Mouse (Mus musculus) kidney, embryonic 16.5 days (tissue): ENCODE measurements around the gene Hist2h2ab. TPM values are rescaled to one million over a fixed set of nuclear protein-coding genes. Genes with fewer than 3 reads are reported as not detected.
"Not testable (repeated sequence)": the region's sequence is repeated elsewhere in the genome, so short reads cannot be mapped to it uniquely, and the experiment has no call there.

Source experiments
- ATAC-seq: fragments of 200-750 bp; cut with Nextera tagmentation; 2 replicates; pipeline ENCODE4 v1.8.0; 2017; ENCODE audit warnings: moderate TSS enrichment; ENCODE audit not compliant: low FRiP score, low TSS enrichment
- H3K27ac ChIP-seq: fragments of 300-500 bp; sonication (generic); 2 replicates; pipeline ENCODE4 v1.5.1; 2014; ENCODE audit warnings: low read length
- H3K27me3 ChIP-seq: fragments of 300-500 bp; sonication (generic); 2 replicates; pipeline ENCODE4 v1.6.1; 2014; ENCODE audit warnings: low read length, control low read depth, mixed read lengths; ENCODE audit not compliant: insufficient read depth
- H3K36me3 ChIP-seq: fragments of 300-500 bp; sonication (generic); 2 replicates; pipeline ENCODE4 v1.6.1; 2014; ENCODE audit warnings: low read length, control low read depth, mixed read lengths; ENCODE audit not compliant: insufficient read depth
- H3K4me1 ChIP-seq: fragments of 300-500 bp; sonication (generic); 2 replicates; pipeline ENCODE4 v1.6.1; 2014; ENCODE audit warnings: low read length, control low read depth, mixed read lengths; ENCODE audit not compliant: insufficient read depth
- H3K4me2 ChIP-seq: fragments of 300-500 bp; sonication (generic); replicated peaks from 2 replicates; pipeline ENCODE4 v1.6.1; 2014; ENCODE audit warnings: low read depth, low read length
- H3K4me3 ChIP-seq: fragments of 300-500 bp; sonication (generic); 2 replicates; pipeline ENCODE4 v1.5.1; 2014; ENCODE audit warnings: mild to moderate bottlenecking, low read length
- H3K9ac ChIP-seq: fragments of 300-500 bp; sonication (generic); replicated peaks from 2 replicates; pipeline ENCODE4 v1.6.1; 2014; ENCODE audit warnings: low read length
- H3K9me3 ChIP-seq: fragments of 300-500 bp; sonication (generic); 2 replicates; pipeline ENCODE4 v1.6.1; 2016; ENCODE audit warnings: low read length, control low read depth
- WGBS: fragments of 180-500 bp; shearing (Covaris S2); extraction: QIAGEN DNeasy Blood & Tissue Kit; methylation state at CpG from one replicate; pipeline ENCODE4 v1.1.7; 2014; 5-methylcytosine and 5-hydroxymethylcytosine counted together
- polyA plus RNA-seq: library from polyadenylated mRNA; unstranded; fragments of >200 nt; fragmentation: Nextera tagmentation; extraction: Ambion mirVana; gene quantifications from 2 replicates; pipeline ENCODE4 v1.2.1, GENCODE M21; 2015

The Hist2h2ab gene
- polyA plus RNA-seq, 1 experiment from 2014 or later = 0.87 TPM

DNA sequence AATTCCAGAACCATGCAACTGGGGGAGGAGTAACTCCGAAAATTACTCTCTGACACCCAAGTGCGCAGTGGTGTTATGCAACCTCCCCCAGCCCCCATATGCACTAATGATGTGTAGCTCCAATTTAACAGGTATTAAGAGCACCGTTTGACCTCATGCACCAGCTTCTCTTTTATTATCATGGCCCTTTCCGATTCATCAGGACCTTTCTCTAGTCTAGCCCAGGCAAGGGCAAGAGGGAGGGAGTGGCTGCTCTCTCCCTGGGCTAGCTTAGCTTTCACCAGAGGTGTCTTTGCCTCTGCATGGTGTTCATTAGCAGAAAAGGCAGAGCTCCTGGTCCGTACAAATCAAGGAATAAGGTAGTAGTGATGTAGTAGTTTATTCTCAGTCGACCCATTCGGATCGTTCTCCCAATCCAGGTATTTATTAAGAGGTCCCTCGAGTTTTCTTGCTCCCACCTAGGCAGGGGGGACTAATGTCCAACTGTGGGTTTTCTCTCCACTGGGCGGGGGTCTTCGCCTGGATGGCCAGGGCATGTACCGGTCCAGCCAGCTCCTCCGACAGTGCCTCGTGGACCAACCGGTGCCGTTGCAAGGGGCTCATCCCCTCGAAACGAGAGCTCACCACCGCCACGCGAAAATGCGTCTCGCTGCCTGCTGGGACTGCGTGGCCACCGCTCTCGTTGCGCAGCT, 23.1 kb upstream of the Hist2h2ab start:
- Histone ChIP-seq H3K27me3 (no peaks in the 10 kb centered on the region), H3K9ac (peak overlapping the region; percentile 91), H3K9me3 (peaks cover 4% of the 10 kb centered on the region; the same call in 1 of the 2 replicates), H3K4me1 (peaks cover 12% of the 10 kb centered on the region), H3K4me2 (peak overlapping the region; percentile 95), H3K4me3 (peak overlapping the region; percentile 83), H3K36me3 (peaks cover 4% of the 10 kb centered on the region; the same call in 1 of the 2 replicates), H3K27ac (peak overlapping the region; percentile 92)
- 16% methylated on average over 27 of the region's 27 CpGs for WGBS
- peak; percentile 49; the same call in 1 of the 2 replicates for ATAC-seq

DNA sequence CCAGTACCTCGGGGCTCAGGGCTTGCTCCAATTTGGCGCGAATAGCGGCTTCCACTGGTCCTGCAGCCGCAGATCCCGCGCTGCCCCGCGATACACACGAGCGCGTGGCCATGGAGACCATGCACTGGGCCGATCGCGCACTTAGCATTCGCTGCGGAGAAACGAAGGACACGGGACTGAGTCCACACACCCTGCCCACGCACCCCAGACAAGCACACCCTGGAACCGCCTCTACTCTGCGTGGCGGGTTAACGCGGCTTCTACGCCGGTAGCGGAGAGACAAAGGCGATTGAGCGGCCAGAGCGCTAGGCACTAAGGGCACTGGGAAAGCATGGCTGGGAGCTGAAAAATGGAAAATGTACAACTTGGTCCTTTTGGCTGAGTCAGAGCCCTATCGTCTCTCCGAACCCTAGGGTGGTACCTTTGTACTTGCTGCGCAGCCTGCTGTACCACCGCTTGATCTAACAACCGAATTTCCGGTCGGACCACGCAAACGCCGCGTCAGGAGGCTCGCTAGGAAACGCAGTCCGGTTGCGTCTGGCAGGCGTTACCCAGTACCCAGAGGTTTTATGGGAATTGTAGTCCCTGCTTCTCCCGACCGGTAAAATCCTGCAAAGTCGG, 22.4 kb upstream of the Hist2h2ab start:
- WGBS = under 1% methylated on average over 50 of the region's 50 CpGs
- ATAC-seq = peak; percentile 93
- Histone ChIP-seq H3K9me3 (peaks cover 4% of the 10 kb centered on the region; the same call in 1 of the 2 replicates), H3K27me3 (no peaks in the 10 kb centered on the region), H3K4me1 (peaks cover 12% of the 10 kb centered on the region), H3K4me3 (peak overlapping the region; percentile 83), H3K36me3 (peaks cover 4% of the 10 kb centered on the region; the same call in 1 of the 2 replicates), H3K4me2 (peak overlapping the region; percentile 95), H3K27ac (peak overlapping the region; percentile 92), H3K9ac (peak overlapping the region; percentile 91)

DNA sequence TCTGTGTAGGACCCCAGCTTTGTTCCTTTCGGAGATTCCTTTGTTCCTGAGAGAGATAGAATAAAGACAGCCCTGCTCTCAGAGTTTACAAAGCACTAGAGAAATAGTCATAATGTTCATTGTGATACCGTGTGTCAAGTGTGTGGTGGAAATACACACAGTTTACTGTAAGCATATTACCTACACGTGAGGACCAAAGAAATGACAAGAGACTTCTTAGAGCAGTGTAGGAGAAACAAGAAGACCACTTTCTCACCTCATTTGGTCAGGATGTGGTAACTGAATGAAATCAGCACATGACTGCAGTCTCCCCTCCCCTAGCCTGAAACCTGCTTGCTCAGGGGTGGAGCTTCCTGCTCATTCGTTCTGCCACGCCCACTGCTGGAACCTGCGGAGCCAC, 21.5 kb upstream of the Hist2h2ab start:
- Histone ChIP-seq H3K27ac (no peak overlapping the region), H3K36me3 (peaks cover 4% of the 10 kb centered on the region; the same call in 1 of the 2 replicates), H3K4me3 (peak overlapping the region; percentile 83), H3K9me3 (peaks cover 4% of the 10 kb centered on the region; the same call in 1 of the 2 replicates), H3K4me2 (peak overlapping the region; percentile 95), H3K27me3 (no peaks in the 10 kb centered on the region), H3K9ac (peak overlapping the region; percentile 91), H3K4me1 (peaks cover 12% of the 10 kb centered on the region)
- WGBS = 2% methylated on average over 6 of the region's 6 CpGs
- peak; percentile 50 for ATAC-seq

DNA sequence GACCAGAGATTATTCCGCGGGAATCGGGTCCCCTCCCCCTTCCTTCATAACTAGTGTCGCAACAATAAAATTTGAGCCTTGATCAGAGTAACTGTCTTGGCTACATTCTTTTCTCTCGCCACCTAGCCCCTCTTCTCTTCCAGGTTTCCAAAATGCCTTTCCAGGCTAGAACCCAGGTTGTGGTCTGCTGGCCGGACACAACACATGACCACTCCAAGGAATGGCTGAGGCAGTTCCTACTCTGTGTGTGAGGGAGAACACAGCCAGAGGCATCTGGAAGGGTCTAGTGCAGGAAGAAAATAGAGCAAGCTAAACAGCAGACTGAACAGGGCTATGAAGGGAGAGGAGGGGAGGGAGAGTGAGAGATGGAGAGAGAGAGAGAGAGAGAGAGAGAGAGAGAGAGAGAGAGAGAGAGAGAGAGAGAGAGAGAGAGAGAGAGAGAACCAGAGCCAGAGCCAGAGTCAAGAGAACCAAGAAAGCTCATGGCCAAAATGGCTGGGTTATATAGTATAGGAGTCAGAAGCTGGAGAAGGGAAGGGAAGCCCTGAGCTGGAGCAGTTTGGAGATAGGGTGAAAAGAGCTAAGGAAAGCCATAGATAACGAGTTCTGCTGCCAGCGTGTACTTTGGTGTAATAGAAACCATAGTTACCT, 20.9 kb upstream of the Hist2h2ab start:
- peak overlapping the region; percentile 95 for H3K4me2 ChIP-seq
- WGBS = 34% methylated on average over 6 of the region's 8 CpGs

DNA sequence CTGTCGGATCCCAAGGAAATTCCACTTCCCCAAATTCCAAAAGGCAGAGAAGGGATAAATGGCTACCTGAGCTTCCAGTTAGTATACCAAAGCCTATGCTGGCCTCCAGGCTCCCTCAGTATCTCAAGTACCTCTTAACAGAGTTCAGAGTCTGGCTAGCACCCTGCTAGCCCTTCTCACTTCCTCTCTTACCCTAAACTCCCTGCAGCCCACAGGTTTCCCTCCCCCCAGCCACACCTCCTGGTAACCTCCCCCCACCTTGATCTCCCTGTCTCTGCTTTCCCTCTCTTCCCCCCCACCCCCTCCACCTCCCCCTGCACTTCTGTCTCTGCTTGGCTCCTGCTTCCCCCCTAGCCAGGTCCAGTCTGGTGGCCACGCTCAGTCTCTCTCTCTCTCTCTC, 19.9 kb upstream of the Hist2h2ab start:
- Histone ChIP-seq H3K27me3 (no peaks in the 10 kb centered on the region), H3K27ac (no peak overlapping the region), H3K9me3 (peaks cover 4% of the 10 kb centered on the region; the same call in 1 of the 2 replicates), H3K9ac (no peak overlapping the region), H3K4me1 (peaks cover 12% of the 10 kb centered on the region), H3K4me2 (no peak overlapping the region), H3K4me3 (no peak overlapping the region), H3K36me3 (peaks cover 4% of the 10 kb centered on the region; the same call in 1 of the 2 replicates)
- ATAC-seq = no peak
- WGBS = 45% methylated on average over 2 of the region's 2 CpGs

More for the DNA sequence above, 20.9 kb upstream of the Hist2h2ab start:
- H3K4me3 ChIP-seq, H3K27me3 ChIP-seq, H3K9me3 ChIP-seq, H3K9ac ChIP-seq, H3K36me3 ChIP-seq, ATAC-seq, H3K27ac ChIP-seq: not testable (repeated sequence)
- H3K4me1 ChIP-seq = peaks cover 12% of the 10 kb centered on the region

DNA sequence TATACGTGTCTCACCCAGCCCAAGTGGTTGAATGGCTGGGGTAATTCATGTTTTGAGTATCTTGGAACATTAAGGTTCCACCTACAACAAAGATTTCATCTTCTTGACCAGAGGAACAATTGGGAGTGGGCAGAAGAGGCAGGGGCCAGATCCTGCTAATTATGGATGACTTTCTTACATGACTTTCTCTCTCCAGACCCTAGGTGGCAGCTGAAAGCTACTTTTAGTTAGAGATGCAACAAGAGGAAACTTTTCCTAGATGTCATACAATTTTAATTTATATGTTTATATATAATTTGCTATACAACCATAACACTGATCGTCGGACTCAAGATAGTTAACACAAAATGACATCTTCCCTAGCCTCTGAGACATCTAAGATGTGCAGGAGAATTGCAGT, 11.8 kb upstream of the Hist2h2ab start:
- Histone ChIP-seq H3K9ac (no peak overlapping the region), H3K27ac (no peak overlapping the region), H3K9me3 (no peaks in the 10 kb centered on the region), H3K4me1 (peaks cover 3% of the 10 kb centered on the region; the same call in 1 of the 2 replicates), H3K36me3 (no peaks in the 10 kb centered on the region), H3K4me2 (no peak overlapping the region), H3K4me3 (no peak overlapping the region), H3K27me3 (0 out of 2 replicates have a peak, but pooled peaks cover 5% of the 10 kb centered on the region)
- WGBS = 79% methylated on average over 3 of the region's 3 CpGs
- no peak for ATAC-seq

DNA sequence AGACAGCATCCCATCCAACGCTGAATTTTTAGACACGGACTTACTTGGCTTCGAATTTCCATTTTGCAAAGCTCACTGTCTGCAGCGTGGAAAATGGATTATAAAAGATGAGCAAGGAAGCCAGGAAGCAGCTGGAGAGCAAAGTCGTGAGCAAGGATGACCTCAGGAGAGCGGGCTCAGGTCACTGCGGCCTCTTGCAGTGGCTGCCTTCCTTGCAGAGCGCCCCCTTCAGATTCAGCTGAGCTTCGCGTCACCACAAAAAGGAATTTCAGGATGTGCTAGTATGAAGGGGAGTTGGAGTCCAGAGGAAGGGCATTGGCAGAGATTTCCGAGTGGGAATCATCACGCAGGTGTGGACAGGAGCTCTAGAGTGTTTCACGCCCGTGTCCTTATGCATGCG, 10.4 kb upstream of the Hist2h2ab start:
- Histone ChIP-seq H3K27ac (no peak overlapping the region), H3K4me1 (peaks cover 3% of the 10 kb centered on the region; the same call in 1 of the 2 replicates), H3K9me3 (no peaks in the 10 kb centered on the region), H3K4me2 (no peak overlapping the region), H3K36me3 (no peaks in the 10 kb centered on the region), H3K27me3 (0 out of 2 replicates have a peak, but pooled peaks cover 5% of the 10 kb centered on the region), H3K9ac (no peak overlapping the region), H3K4me3 (no peak overlapping the region)
- no peak for ATAC-seq
- 27% methylated on average over 15 of the region's 15 CpGs for WGBS

DNA sequence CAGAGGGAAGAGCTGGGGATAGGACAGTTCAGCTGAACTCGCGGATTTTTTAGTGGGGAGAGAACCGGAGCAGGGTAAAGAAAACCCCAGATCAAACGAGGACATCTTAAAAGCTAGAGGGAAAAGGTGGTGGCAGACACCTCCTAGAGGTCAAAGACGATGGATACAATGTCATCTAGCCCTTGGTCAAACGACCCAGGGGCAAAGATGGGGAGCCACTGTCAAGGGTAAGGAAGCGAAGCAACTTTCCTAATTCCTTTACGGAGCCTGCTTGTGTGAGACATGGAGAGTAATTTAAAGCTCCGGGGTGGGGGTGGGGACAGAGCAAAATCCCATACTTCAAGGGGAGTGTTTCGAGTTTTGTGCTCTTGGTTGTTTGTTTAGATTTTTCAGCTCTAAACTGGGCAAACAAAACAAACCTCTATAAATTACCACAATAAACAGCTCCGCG, 449 bp upstream of the Hist2h2ab start:
- no peaks in the 10 kb centered on the region for H3K9me3 ChIP-seq
- WGBS = under 1% methylated on average over 12 of the region's 12 CpGs
- no peaks in the 10 kb centered on the region for H3K36me3 ChIP-seq
- H3K9ac ChIP-seq = peak overlapping the region; percentile 89
- peak overlapping the region; percentile 100 for H3K27ac ChIP-seq
- H3K4me3 ChIP-seq = peak overlapping the region; percentile 72
- no peak for ATAC-seq
- H3K4me1 ChIP-seq = peaks cover 34% of the 10 kb centered on the region
- 0 out of 2 replicates have a peak, but pooled peaks cover 3% of the 10 kb centered on the region for H3K27me3 ChIP-seq
- H3K4me2 ChIP-seq = peak overlapping the region; percentile 77

DNA sequence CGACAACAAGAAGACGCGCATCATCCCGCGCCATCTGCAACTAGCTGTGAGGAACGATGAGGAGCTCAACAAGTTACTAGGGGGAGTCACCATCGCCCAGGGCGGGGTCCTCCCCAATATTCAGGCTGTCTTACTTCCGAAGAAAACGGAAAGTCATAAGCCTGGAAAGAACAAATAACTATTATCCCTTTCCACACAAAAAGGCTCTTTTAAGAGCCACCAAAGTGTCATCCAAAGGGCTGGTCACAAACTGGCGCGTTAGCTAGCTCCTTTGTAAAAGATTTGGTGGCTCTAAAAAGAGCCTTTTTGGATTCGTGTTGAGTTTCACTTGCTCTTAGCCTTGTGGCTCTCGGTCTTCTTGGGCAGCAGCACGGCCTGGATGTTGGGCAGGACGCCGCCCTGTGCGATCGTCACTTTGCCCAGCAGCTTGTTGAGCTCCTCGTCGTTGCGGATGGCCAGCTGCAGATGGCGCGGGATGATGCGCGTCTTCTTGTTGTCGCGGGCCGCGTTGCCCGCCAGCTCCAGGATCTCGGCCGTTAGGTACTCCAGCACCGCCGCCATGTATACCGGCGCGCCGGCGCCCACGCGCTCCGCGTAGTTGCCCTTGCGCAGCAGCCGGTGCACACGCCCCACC, 583 bp downstream of the Hist2h2ab start:
- under 1% methylated on average over 28 of the region's 47 CpGs for WGBS
- not testable (repeated sequence) for H3K9me3 ChIP-seq, H3K27me3 ChIP-seq, H3K36me3 ChIP-seq
- peak overlapping the region; percentile 77 for H3K4me2 ChIP-seq
- peak; percentile 0; the same call in 1 of the 2 replicates for ATAC-seq
- H3K9ac ChIP-seq = peak overlapping the region; percentile 89
- peaks cover 41% of the 10 kb centered on the region for H3K4me1 ChIP-seq
- H3K27ac ChIP-seq = peak overlapping the region; percentile 100
- peak overlapping the region; percentile 72 for H3K4me3 ChIP-seq
